Mouse (Mus musculus): Measurements from ENCODE around the gene 2310030G06Rik. TPM values are rescaled to one million over a fixed set of nuclear protein-coding genes. Genes with fewer than 3 reads are reported as not detected.

The 2310030G06Rik gene
- polyA plus RNA-seq, 1 experiment = 41.1 TPM

DNA sequence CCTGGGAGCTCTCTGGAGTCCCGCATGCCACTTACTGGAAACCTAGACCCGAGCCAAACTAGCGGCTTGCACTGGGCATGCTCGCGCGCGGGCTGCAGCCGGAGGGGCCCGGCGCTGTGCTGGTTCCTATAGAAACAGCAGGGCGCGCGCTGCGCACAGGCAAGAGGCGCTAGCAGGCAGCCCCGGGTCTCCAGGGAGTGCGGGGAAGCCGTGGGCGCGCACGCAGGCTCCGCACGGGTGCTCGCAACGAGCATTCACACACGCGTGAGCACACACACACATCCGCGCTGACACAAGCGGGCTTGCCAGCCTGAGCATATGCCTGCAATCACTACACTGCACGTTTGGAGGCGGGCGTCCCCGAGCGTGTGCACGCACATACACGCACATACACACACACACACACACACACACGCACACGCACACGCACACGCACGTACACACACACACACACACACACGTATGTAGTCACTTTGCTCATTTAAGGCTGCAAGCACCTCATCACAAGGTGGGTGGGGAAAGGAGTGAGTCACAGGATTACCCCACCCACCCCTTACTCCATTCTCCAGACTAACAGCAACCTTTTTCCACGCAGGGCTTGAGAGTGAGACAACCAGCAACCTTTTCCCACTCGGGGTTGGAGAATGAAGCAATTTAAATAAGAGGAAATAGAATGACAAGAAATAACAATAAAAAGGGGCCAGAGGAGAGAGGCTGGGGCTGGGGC lies 18.2 kb downstream of the 2310030G06Rik start:
- H3K4me1 ChIP-seq (ENCODE audit: control insufficient read depth, insufficient read depth, low read length) = peaks cover 6% of the 10 kb centered on the region; the same call in 1 of the 2 replicates
- H3K27ac ChIP-seq (ENCODE audit: insufficient read depth, low read depth, low read length) = no peak overlapping the region
- under 1% methylated on average over 45 of the region's 45 CpGs for WGBS
- no peaks in the 10 kb centered on the region for H3K36me3 ChIP-seq (ENCODE audit: control insufficient read depth, insufficient read depth, low read length)
- no peaks in the 10 kb centered on the region for H3K27me3 ChIP-seq (replicated peaks; ENCODE audit: control insufficient read depth, insufficient read depth, low read length)
- DNase-seq = peak; percentile 65
- H3K4me3 ChIP-seq (ENCODE audit: insufficient read depth, low read depth, low read length) = peak overlapping the region; percentile 53
- TF ChIP-seq CTCF (conservative IDR thresholded peaks at IDR 0.05; ENCODE audit: insufficient read depth, insufficient read length, low read depth, low read length) = no peak
- TF ChIP-seq POLR2A (IDR thresholded peaks at IDR 0.05; ENCODE audit: low read depth, low read length) = no peak

DNA sequence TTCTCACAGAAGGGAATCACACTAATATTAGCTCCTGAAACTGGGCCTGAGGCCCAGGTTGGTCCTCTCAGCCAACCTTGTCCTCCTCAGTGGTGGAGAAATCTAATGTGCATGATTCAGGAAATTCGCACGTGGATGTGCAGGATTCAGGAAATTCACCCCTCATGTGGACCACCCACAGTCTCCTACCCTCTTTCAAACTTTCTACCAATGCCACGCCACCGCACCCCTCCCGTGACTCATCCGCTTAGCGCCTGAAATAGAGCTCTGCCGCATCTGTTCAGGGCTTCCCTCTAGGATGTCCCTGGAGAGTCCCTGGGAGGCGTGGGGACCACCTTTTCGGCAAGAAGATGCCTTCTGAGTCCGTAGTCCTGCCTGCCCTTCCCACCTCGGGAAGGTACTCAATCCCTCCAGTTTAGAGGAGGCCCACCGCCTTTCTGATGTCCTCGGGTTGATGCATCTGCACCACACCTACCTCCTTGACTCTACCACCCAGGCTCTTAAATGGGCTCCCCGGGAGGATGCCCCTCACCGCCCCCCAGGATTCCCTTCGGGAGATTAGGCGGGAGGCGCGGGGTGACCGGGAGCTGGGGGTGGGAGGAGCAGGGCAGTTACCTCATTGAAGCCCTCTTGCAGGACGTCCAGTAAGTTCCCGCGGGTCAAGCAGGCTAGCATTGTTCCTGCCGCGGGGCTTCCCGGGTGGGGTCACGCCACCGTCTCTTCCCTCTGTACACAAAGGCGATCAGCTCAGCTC lies 19.0 kb downstream of the 2310030G06Rik start:
- Histone ChIP-seq H3K4me1 (ENCODE audit: control insufficient read depth, insufficient read depth, low read length) (peaks cover 7% of the 10 kb centered on the region; the same call in 1 of the 2 replicates), H3K27me3 (replicated peaks; ENCODE audit: control insufficient read depth, insufficient read depth, low read length) (no peaks in the 10 kb centered on the region), H3K36me3 (ENCODE audit: control insufficient read depth, insufficient read depth, low read length) (no peaks in the 10 kb centered on the region), H3K27ac (ENCODE audit: insufficient read depth, low read depth, low read length) (0 out of 2 replicates have a peak overlapping the region, but pooled peaks have one; percentile 14), H3K4me3 (ENCODE audit: insufficient read depth, low read depth, low read length) (peak overlapping the region; percentile 53)
- TF ChIP-seq CTCF (conservative IDR thresholded peaks at IDR 0.05; ENCODE audit: insufficient read depth, insufficient read length, low read depth, low read length) (no peak), POLR2A (IDR thresholded peaks at IDR 0.05; ENCODE audit: low read depth, low read length) (no peak)
- DNase-seq = no peak
- 26% methylated on average over 30 of the region's 30 CpGs for WGBS

DNA sequence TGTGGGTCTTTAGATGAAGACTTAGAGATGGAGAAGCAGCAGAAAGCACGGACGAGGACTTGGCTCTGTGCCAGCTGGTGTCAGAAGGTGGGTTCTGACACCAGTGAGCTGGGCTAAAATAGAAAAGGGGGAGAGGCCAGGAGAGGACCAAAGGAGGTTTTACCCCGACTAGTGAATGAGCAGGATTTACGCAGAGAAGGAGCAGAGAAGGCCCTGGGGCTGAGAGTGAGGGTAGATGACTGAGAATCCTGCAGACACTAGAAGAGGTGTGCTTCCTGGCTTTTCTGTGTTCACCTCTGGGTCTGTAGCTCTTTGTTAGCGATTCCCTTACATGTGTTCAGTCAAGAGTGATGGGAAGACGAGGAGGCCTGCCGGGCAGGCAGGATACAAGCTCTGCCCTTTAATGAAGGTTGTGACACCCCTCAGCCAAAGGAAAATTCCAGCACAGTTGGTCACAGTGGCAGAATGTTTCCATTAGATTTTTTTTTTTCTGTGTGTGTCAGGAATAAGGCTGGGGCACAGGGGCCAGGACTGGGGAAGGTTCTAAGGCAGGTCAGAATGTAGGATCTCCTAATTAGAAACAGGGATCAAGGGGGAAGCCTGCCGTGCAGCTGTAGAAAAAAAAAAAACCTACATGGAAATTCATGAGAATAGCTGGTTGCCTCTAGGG lies 20.3 kb downstream of the 2310030G06Rik start:
- Histone ChIP-seq H3K27ac (ENCODE audit: insufficient read depth, low read depth, low read length) (peak overlapping the region; percentile 19), H3K4me3 (ENCODE audit: insufficient read depth, low read depth, low read length) (no peak overlapping the region), H3K4me1 (ENCODE audit: control insufficient read depth, insufficient read depth, low read length) (peaks cover 7% of the 10 kb centered on the region; the same call in 1 of the 2 replicates), H3K36me3 (ENCODE audit: control insufficient read depth, insufficient read depth, low read length) (no peaks in the 10 kb centered on the region), H3K27me3 (replicated peaks; ENCODE audit: control insufficient read depth, insufficient read depth, low read length) (no peaks in the 10 kb centered on the region)
- no peak for TF ChIP-seq POLR2A (IDR thresholded peaks at IDR 0.05; ENCODE audit: low read depth, low read length)
- WGBS = 57% methylated on average over 8 of the region's 8 CpGs
- no peak for DNase-seq

DNA sequence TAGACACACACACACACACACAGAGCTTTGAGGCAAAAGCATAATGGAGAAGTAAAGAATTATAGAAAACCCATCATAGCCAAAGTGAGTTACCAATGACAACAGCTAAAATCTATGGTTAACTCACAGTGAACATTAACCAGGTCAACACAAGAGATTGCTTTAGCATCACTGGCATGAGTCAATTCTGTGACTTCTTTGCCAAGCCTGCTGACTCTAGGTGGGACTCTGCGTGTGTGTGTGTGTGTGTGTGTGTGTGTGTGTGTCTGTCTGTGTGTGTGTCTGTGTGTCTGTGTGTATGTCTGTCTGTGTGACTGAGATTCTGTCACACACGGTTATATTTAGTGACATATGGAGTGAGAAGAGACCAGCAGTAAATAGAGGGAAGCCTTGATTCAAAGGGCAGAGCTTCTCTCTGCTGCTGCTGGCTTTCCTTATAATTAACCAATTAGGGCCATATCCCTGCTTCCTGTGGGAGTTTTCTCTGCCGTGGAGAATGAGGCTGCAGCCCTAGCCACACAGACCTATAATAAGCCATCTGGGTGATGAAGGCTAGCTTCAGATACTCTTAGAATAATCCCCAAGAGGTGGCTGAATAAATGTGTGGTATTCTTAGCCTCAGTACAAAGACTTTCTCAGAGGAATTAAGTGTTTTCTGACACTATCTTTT lies 21.5 kb downstream of the 2310030G06Rik start:
- Histone ChIP-seq H3K36me3 (ENCODE audit: control insufficient read depth, insufficient read depth, low read length) (no peaks in the 10 kb centered on the region), H3K27ac (ENCODE audit: insufficient read depth, low read depth, low read length) (no peak overlapping the region), H3K4me1 (ENCODE audit: control insufficient read depth, insufficient read depth, low read length) (peaks cover 7% of the 10 kb centered on the region; the same call in 1 of the 2 replicates), H3K27me3 (replicated peaks; ENCODE audit: control insufficient read depth, insufficient read depth, low read length) (no peaks in the 10 kb centered on the region), H3K4me3 (ENCODE audit: insufficient read depth, low read depth, low read length) (no peak overlapping the region)
- no peak for TF ChIP-seq POLR2A (IDR thresholded peaks at IDR 0.05; ENCODE audit: low read depth, low read length)
- no peak for TF ChIP-seq CTCF (conservative IDR thresholded peaks at IDR 0.05; ENCODE audit: insufficient read depth, insufficient read length, low read depth, low read length)
- no peak for DNase-seq
- WGBS = 48% methylated on average over 3 of the region's 3 CpGs

DNA sequence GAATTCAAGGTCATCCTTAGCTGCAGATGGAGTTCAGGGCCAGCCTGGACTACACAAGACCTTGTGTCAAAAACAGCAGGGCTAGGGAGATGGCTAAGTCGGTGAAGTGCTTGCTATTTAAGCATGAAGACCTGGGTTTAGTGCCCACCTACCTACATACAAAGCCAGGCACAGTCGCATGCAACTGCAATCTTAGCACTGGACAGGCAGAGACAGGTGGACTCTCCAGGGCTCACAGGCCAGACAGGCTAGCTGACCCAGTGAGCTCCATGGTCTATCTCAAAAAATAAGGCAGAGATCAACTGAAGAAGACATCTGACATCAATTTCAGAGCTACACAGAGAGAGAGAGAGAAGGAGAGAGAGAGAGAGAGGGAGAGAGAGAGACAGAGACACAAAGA lies 22.2 kb downstream of the 2310030G06Rik start:
- 83% methylated on average over 2 of the region's 2 CpGs for WGBS
- no peak overlapping the region for H3K4me3 ChIP-seq (ENCODE audit: insufficient read depth, low read depth, low read length)
- H3K27ac ChIP-seq (ENCODE audit: insufficient read depth, low read depth, low read length) = no peak overlapping the region
- TF ChIP-seq POLR2A (IDR thresholded peaks at IDR 0.05; ENCODE audit: low read depth, low read length) = no peak
- TF ChIP-seq CTCF (conservative IDR thresholded peaks at IDR 0.05; ENCODE audit: insufficient read depth, insufficient read length, low read depth, low read length) = no peak
- H3K4me1 ChIP-seq (ENCODE audit: control insufficient read depth, insufficient read depth, low read length) = peaks cover 7% of the 10 kb centered on the region; the same call in 1 of the 2 replicates
- no peaks in the 10 kb centered on the region for H3K27me3 ChIP-seq (replicated peaks; ENCODE audit: control insufficient read depth, insufficient read depth, low read length)
- no peaks in the 10 kb centered on the region for H3K36me3 ChIP-seq (ENCODE audit: control insufficient read depth, insufficient read depth, low read length)
- DNase-seq = no peak

DNA sequence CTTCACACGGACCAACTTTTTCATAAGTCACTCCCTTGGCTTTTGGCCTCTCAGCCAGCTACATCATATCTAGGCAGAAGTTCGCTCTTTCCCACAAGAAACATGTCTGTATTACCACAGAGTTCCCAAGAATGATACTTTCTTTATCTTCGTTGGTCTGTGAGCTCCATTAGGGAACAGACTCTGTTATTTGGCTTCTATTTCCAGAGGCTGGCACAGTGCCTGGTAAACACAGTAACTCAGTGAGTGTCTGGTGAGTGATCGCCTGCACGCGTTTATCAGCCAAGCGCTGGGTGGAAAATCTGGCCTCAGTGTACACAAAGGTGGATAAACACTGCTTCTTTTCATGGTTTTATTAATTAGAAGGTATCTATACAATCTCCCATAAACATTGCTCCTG lies 22.9 kb downstream of the 2310030G06Rik start:
- H3K27ac ChIP-seq (ENCODE audit: insufficient read depth, low read depth, low read length) = peak overlapping the region; percentile 35; the same call in 1 of the 2 replicates
- peak; percentile 74 for DNase-seq

More for the DNA sequence above, 22.9 kb downstream of the 2310030G06Rik start:
- Histone ChIP-seq H3K36me3 (ENCODE audit: control insufficient read depth, insufficient read depth, low read length) (no peaks in the 10 kb centered on the region), H3K4me3 (ENCODE audit: insufficient read depth, low read depth, low read length) (no peak overlapping the region), H3K27me3 (replicated peaks; ENCODE audit: control insufficient read depth, insufficient read depth, low read length) (no peaks in the 10 kb centered on the region), H3K4me1 (ENCODE audit: control insufficient read depth, insufficient read depth, low read length) (peaks cover 6% of the 10 kb centered on the region; the same call in 1 of the 2 replicates)
- TF ChIP-seq CTCF (conservative IDR thresholded peaks at IDR 0.05; ENCODE audit: insufficient read depth, insufficient read length, low read depth, low read length) = no peak
- no peak for TF ChIP-seq POLR2A (IDR thresholded peaks at IDR 0.05; ENCODE audit: low read depth, low read length)
- WGBS = 32% methylated on average over 7 of the region's 7 CpGs
